Mouse (Mus musculus) spleen, adult 12 weeks (tissue): Measurements from ENCODE around the gene Gpx2.
"Not testable (repeated sequence)": the region's sequence is repeated elsewhere in the genome, so short reads cannot be mapped to it uniquely, and the experiment has no call there.

Source experiments
- DNase-seq: peaks from one replicate; pipeline ENCODE4 v3.0.0; 2022; ENCODE audit warnings: low spot score

Gpx2 gene

DNA sequence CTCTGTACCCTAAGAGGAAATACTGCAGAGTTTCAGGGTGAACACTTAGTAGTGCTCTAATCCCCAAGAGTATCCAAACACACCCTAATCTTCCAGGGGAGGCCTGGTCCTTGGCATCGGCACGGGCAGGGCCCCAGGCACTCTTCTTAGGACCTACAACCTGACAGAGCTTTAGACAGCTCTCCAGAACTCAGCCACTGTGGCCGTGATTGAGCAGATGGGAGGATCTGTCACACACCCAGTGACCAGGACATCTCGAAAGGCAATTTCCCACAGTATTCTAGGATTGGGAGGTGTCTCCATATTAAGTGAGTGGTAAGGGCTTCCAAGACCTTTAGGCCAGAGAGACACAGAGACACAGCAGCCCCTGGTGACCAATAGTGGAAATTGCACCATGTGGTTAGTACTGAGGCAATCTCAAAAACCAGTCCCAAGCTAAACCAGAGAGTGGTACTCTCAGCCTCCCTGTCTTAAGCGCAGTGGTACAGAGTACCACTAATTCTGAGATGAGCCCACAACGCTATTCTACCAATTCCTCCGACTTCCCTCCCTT, 8.4 kb upstream of the Gpx2 start:
- no peak for DNase-seq

DNA sequence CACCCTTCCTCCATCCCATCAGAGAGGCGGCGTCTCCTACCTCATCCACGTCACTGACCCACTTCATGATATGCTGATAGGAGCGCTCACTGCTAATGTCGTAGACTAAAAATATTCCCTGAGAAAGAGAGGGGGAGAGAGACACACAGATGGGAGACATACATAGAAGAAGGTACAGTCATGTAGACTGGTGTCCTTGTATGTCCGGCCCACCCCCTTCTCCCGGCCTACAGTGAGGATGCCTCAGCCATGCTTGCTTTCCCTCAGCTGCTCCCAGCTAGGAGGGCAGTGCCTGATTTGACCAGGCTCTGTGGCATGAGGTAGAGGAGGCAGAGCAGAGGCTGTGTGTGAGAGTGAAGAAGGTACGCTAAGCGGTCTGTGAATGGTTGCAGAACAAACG, 7.7 kb upstream of the Gpx2 start:
- no peak for DNase-seq

DNA sequence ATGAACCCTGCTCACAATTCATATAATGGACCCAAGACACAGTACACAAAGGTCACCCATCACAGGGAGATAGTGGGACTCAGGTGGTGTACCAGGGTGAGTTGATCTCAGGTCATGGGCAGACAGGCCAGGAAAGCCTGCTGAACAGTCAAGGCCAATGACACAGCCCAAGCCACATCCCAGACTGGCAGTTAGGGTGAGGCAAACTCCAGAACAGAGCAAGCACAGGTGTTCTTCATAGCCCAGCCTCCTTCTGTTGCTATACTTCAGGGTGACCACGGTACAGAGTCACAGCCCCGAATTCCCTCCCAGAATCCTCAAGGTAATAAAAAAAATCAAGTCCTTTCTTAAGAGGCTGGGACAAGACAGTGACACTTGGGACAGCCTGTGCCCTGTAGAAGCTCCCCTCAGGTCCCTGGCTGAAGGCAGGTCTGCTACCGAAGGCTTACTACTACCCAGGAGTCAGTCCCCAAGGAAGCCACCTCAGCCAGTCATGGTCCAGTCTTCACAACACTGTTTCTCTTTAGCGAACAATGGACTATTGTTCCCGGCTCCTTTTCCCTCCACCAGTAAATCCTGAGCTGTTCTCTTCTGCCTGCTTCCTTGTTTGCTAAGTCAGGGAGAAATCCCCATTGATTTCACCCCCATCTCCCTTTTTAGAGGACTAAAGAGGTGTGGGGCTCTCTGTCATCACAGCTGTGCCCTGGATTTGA, 2.8 kb upstream of the Gpx2 start:
- no peak for DNase-seq

DNA sequence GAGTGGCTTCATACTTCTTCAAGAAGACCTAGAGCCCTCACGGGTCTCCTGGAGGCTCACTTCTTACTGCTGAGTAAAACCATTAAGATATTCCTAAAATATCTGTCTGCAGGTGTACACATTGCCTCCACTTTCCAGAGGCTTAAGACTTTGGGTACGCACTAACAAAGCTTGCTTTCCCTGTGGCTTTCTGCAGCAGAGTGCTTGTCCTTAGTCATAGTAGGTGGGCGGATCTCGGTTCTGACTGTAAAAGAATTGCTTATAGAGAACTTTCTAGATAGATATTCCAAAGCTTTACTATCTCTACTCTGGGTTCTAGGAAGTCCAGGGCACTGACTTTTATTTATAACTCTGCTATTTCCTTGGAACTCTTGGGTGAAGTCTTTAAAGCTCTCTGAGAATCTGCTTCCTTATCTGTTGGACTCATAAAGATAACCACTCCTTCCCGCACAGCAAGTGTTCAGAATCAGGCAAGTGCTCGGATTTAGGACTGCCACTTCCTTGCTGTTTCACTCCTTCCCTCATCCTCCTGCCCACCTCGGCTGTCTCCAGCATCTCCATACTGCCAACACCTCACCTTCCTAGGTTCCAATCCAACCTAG, 1.7 kb upstream of the Gpx2 start:
- DNase-seq, result no peak

DNA sequence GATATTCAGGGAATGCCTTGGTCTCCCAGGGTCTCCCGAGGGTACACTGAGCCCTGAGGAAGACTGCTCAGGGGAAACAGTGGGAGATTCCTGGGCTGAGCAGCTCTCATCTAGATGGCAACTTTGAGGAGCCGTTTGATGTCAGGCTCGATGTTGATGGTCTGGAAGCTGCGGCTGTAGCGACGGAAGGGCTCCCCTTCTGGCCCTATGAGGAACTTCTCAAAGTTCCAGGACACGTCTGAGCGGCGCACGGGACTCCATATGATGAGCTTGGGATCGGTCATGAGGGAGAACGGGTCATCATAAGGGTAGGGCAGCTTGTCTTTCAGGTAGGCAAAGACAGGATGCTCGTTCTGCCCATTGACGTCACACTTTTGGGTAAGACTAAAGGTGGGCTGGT, 2.8 kb downstream of the Gpx2 start:
- DNase-seq, result not testable (repeated sequence)

DNA sequence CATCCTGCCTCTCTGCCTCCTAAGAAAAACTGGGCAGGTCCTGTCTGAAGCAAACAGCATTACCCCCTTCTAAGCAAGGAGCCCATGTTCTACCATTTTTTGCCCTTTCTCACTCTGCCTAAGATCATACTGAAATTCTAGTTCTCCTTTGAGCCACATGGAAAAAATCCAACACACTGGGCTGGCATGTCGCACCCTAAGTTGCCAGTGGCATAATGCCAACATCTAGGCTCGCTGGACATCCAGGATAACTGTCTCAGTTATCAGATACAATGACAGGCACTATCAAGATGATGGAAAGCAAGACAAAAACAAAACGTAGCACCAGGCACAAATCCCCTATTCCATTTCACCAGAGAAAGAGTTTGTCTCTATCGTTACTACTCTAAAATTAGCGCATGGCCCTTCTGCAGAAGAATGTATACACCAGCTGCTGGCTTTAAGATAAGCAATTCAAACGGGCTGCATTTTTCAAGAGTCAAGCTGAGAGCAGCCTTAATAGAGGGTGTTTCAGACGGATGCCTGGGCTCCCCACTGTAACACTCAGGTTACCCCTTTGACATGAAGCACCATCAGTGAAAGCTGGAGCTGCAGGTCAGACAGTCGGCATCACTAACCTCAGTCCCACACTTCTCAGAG, 4.8 kb downstream of the Gpx2 start:
- no peak for DNase-seq

DNA sequence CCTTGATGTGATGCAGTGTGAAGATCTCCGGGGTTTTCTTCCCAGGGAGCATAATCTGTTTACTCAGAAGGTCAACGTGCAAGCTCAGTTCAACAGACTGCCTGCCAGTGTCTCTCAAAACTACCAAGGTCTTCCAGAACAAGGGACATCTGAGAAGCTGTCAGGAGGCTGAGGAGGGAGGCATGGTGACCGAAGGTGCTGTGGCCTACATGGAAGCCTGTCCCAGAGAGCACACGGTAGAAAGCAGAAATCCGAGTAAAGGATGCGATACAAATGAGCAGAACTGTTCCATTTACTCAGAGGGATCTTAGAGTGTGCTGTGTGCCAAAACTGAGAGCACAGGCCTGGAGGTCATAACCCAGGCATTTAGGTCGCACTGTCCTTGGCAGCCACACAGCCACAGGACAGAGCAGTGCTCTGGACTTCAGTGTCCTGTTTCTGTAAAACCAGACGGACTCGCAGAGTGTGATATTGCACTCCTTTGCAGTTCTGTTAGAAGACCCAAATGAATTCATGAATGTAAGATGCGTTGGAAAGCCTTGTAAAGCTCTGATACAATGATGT, 11.2 kb downstream of the Gpx2 start:
- DNase-seq, result no peak

DNA sequence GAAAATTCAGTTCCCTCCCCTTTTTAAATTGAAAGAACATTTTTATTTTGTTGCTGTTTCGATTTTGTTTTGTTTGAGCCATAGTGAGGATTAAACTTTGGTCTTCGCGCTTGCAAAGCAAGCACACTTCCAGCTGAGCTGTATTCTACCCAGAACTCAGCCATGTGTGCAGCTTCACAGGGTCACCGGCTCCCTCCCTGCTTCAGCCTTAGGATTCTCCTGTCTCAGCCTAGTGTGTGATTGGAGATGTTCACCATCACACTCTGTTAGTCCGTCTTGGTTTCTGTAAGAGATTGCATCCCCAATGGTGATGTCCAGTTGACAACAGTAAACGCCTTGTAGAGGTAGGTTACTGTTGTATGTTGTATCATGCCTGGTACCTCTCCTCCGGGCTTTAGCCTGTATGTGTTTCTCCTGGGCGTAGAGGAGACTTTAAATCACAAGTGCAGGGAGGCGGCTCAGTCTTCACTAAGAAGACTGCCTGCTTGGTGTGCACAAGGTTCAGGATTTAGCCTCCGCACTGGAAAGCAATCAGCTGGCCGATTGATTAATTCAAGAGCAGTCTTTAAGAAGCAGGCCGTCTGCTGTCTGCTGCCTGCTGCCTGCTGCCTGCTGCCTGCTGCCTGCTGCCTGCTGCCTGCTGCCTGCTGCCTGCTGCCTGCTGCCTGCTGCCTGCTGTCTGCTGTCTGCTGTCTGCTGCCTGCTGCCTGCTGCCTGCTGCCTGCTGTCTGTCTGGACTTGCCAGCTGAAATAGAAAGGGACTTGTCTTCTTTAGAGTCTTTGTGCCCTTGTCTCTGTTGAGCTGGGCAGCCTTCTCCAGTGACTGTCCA, 14.5 kb downstream of the Gpx2 start:
- no peak for DNase-seq

DNA sequence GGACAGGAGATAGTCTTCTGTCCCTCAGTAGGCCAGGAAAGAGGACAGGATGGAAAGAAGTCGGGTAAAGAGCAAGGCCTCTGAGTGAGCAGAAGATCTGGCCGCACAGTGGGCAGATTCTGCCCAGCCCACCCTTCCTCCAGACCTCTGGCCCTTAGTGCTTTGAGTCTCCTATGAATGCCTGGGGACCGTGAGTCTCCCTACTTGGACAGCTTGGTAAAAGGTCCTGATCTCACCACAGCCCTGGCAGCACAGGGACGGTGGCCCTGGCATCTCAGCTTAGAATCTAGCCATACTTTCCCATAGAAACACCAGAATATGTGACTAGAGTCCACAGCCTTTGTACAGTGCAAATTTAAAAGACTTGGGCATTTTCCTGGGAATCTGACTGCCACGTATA, 15.4 kb downstream of the Gpx2 start:
- no peak for DNase-seq

DNA sequence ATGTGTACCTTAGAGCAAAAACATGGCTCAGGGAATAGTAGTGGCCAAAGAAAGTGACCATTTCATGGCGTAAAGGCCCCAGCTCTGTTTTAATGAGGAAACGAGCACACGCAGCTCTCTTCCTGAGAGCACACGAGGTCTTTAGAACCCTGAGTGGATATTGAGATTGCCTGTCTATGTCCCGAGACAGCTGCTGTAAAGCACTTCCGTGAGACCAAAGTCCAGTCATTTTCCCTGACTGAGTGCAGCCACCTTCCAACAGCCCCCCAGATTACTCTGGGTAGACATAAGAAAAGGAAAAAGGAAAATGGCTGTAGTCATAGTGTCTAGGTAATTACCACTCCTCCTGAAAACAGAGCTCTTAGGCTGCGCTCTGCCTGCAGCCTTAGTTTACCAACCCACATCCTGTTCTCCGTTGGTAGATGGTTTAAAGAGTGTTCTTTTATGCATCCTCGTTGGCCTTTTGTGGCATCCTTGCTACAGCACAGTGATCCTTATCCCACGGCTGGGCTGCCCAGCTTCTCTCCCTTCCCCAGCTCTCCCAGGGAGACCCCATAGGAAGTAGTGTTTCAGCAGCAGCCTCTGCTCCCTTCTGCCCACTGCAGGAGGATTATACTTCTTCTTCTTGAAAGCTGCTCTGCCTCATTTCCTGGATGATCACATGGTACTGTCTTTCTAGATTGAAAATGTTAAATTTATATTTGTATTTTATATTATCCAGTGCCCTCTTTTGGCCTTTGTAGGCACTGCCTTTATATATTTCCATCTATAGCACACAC, 16.9 kb downstream of the Gpx2 start:
- DNase-seq, result no peak

DNA sequence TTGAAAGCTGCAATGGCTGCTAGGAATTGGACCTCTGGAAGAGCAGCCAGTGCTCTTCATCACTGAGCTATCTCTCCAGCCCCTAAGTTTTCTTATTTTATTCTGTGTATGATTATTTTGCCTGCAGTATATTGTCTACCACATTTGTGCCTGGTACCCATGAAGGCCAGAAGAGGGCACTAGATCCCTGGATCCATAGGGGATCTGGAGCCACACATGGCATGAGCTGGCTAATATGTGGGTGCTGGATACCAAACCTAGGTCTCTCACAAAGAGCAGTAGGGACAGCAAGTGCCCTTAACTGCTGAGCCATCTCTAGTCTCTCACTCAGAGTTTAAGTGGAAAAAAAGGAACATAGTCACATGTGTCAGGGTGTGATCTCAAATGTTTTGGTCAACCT, 17.5 kb downstream of the Gpx2 start:
- no peak for DNase-seq

DNA sequence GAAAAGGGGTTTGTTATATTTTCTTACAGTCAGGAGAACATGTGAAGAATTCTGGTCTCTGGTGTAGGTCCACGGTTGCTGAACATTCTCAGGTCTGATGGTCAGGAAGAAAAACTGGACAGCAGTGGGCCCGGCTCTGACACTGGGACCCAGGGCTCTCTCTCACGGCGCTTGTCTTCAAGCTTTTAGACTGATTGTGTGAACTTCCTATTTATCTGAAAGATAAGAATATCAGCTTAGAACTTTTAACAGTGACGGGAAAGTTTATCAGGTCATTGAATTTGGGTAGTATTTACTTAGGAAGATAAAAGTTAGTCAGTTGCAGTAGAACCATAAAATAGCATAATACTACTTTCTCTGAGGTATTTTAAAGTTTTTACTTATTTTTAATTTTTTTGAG, 18.5 kb downstream of the Gpx2 start:
- no peak for DNase-seq

DNA sequence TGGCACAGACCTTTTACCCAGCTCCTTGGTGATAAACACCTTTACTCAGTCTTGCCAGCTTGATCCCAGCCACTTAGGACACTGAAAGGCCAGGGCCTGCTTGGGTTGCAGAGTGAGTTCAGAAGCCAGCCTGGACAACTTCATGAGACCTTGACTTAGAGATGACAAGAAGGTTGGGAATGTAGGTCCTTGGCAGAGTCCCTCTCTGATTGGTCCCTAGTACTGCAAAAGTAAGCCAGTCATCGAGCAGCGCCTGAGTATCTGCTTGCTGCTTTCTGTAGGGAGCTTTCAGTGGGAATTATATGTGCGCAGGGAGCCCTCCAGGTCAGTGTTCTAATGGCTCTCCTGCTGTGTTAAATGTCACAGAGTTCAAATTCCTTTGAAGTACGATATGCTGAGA, 20.2 kb downstream of the Gpx2 start:
- no peak for DNase-seq

DNA sequence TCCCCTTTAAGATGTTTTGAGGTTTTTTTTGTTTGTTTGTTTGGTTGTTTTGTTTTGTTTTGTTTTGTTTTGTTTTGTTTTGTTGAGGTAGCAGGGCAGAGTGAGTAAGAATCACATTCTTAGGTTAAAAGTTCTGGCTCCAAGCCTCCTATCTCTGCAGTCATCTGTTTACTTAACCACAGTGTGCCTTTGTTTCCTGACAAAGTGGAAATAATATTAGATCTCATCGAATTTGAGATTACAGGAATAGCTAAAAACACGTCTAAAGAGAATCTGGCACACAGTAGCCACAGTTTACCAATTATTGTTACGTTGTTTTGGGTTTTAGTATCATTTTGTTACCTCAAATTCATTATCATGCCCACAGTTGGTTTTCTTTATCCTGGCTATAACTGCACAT, 20.7 kb downstream of the Gpx2 start:
- no peak for DNase-seq

DNA sequence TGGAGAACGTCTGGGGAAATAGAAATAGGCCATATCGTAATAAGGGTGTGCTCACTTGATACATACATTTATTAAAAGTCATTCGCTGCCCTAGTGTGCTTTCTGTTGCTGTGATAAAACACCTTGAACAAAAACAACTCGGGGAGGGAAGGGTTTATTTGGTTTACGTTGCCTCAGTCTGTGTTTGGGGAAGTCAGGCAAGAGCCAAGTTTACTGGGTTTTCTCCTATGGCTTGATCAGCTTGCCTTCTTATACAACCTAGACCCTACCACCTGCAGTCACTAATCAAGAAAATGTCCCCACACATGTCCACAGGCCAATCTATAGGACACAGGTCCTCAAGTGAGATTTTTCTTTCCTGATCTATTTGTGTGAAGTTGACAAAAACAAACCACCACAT, 23.8 kb downstream of the Gpx2 start:
- no peak for DNase-seq

DNA sequence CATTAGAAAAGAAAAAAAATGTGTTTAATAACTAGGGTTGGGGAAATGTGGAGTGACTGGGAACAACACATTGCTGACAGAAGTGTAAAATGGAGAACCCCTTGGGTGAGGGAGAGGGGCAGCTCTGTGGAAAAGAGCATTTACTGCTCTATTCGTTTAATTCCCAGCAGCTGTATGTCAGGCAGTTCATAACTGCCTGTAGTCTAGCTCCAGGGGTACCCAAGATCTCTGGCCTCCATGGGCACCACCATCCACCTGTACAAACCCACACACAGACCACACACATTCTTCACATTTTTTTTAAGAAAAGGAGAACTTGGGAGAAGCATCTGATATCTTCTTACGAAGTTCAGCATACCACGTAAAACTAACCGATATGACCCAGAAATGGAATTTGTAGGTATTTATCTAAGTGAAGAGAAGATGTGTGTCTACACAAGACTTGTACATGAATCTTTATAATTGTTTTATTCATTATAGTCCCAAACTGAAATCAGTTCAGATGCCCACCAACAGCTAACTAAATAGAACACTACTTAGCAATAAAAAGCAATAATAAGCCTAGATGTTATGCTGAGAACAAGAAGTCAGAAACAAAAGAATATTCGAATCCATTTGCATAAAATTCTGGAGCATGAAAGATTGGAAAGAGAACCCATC, 24.4 kb downstream of the Gpx2 start:
- DNase-seq, result no peak

DNA sequence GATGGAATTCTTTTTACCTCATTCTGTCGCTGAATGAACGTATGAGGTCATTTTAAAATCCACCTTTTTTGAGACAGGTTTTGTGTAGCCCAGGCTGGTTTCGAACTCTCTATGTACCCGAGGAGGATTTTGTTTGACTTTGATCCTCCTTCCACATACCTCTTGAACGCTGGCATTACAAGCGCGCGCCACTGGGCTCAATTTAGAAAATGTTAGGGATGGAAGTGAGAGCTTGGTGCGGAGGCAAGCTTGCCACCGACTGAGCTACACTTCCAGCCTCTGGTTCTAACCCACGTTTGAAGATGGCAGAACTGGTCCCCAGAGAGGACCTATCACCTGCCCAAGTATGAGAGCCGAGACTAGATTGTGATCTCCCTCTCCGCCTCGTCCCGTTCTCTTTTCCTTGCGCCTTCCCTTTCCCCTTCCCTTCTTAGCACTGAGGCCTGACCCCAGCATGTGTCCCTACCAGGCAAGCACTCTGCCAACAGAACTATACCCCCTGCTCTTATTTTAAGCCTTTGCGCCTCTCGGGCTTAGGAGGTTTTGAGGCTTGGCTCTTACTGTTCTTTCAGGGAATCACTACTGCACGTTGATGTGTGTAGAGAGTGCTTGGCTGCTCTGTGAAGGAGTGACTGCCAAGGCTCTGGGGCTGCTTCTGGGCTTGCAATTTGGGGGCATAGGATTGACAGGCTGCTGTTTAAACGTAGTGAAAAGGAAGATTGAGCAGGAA, 29.3 kb downstream of the Gpx2 start:
- no peak for DNase-seq

DNA sequence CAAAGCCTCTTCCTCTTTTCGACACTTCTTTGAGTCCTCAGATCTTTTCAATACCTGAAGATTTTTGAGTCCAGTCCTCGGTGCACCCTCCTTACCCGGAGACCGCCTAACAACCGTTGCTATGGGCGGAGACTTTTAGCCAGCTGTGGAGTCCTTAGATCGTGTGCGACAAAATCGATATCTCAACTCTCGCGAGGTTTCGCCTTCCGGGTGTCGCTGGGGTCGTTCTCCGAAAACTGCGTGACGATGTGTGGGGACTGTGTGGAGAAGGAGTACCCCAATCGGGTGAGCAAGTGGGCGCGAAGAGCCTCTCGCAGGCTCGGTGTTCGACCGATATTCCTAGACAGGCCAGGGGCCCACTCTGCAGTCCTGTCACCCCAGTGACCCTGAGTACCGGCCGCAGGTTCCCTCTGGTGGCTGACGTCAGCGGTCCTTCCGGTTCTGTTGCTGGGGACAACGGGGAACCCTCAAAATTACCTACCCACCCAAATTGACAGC, 30.0 kb downstream of the Gpx2 start, which contains the start of the genes Churc1 and Fntb:
Gene Churc1, plus strand, starts transcription at position 185 of the 498 bp plus-strand sequence.
Gene Fntb, plus strand, starts transcription at position 236 of the 498 bp plus-strand sequence.
- DNase-seq, result peak; percentile 95

DNA sequence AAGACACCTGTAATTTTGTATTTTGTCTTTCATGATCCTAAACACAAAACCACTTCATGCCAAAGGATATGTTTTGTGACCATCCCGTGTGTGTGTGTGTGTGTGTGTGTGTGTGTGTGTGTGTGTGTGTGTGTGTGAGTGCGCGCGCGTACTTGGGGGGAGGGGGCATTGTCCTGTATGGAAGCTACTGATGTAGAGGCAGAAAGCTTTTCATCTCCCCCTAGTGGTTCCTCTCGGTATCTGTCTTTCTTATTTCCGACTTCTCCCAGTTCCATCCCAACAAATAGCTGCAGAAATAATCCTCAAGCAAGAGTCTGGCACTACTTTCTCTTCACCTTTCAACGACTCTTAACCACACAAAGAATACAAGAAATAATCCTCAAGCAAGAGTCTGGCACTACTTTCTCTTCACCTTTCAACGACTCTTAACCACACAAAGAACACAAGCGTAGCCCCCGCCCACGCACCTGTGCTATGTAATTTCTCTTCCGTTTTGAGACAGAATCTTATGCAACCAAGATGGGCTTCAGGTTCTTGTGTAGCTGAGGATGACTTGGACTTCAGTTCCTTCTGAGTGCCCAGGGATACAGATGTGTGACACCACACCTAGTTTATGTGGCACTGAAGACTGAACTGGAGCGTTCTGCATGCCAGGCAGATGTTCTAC, 42.6 kb downstream of the Gpx2 start:
- no peak for DNase-seq
